Mouse (Mus musculus) bone marrow, adult 2 months (tissue): ENCODE measurements around the gene Mtor.

ENCODE experiments used
- CTCF ChIP-seq: fragments of 200-500 bp; IDR thresholded peaks from 2 replicates; pipeline ENCODE4 v1.5.1; 2011; ENCODE audit warnings: low read length, control low read depth; ENCODE audit not compliant: control insufficient read depth, insufficient read depth
- POLR2A ChIP-seq: fragments of 200-500 bp; IDR thresholded peaks from 2 replicates; pipeline ENCODE4 v1.6.1; 2011; ENCODE audit warnings: low read depth, mild to moderate bottlenecking, control low read depth, low read length, borderline replicate concordance; ENCODE audit not compliant: control insufficient read depth

- no peak for TF ChIP-seq CTCF
- TF ChIP-seq POLR2A = no peak
Measured at GRCm38 (mm10) chr4:148471363-148471806, 23.0 kb downstream of the Mtor start.
